Mouse (Mus musculus): ENCODE data around the gene Zfp385b. TPM values are rescaled to one million over a fixed set of nuclear protein-coding genes. Genes with fewer than 3 reads are reported as not detected.

Zfp385b gene
- total and polyA plus RNA-seq, 3 experiments, result 7.3 to 8.2 (median 7.9) TPM

DNA sequence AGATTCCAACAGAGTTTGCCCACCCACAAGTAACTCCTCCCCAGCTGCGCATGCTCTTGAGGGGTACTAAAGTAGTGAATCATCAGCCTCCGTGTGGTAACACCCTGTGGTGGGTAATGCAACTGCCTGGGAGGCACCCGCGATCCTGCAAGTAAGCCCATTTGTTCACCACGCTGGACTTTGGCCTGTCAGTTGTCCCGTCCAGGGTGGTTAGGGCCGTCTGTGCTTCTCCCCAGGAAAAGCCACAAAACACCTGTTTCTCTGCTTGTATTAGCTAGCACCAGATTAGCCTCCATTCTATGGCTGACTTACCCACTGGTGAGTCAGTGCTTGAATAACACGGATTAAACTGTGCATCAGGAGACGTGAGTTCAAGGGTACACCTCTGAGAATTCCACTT is 442.6 kb downstream of the Zfp385b start:
- Histone ChIP-seq H3K27me3 (ENCODE audit: control insufficient read depth, insufficient read depth, low read length) (no peaks in the 10 kb centered on the region), H3K4me1 (ENCODE audit: control insufficient read depth, insufficient read depth, low read length) (no peaks in the 10 kb centered on the region), H3K79me2 (replicated peaks; ENCODE audit: control insufficient read depth, insufficient read depth, low read length) (no peaks in the 10 kb centered on the region), H3K4me3 (no peak overlapping the region), H3K36me3 (ENCODE audit: control insufficient read depth, insufficient read depth, low read length) (no peaks in the 10 kb centered on the region), H3K27ac (no peak overlapping the region), H3K9ac (ENCODE audit: low read depth, low read length) (no peak overlapping the region)
- WGBS, result 72% methylated on average over 9 of the region's 9 CpGs
- no peak for DNase-seq
- intact Hi-C loops (cut with DNase I), result no loop called here
- TF ChIP-seq CTCF (IDR thresholded peaks at IDR 0.05) (no peak), EP300 (IDR thresholded peaks at IDR 0.05; ENCODE audit: insufficient read depth, low read depth, low read length) (no peak), POLR2A (IDR thresholded peaks at IDR 0.05; ENCODE audit: insufficient read depth, low read depth, low read length) (no peak)

DNA sequence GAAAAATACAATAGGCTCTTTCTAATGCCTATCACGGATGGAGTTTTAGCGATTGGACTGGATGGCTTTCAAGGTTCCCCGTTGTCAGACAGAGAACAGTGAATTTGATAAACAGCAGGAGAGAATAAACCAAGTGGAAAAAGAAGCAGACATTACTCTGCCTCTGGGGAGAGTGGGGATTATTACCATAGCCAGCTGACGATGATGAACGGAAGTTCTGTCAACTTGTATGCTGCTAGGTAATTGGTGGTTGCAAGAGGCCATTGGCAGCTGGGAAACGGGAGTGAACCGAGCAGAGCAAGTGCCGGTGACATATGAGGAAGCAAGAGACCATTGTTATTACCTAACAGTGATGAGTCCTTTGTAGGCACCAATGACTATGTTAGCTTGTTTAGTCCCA is 444.3 kb downstream of the Zfp385b start:
- Histone ChIP-seq H3K36me3 (ENCODE audit: control insufficient read depth, insufficient read depth, low read length) (no peaks in the 10 kb centered on the region), H3K9ac (ENCODE audit: low read depth, low read length) (no peak overlapping the region), H3K4me1 (ENCODE audit: control insufficient read depth, insufficient read depth, low read length) (no peaks in the 10 kb centered on the region), H3K27ac (no peak overlapping the region), H3K79me2 (replicated peaks; ENCODE audit: control insufficient read depth, insufficient read depth, low read length) (no peaks in the 10 kb centered on the region), H3K27me3 (ENCODE audit: control insufficient read depth, insufficient read depth, low read length) (no peaks in the 10 kb centered on the region), H3K4me3 (no peak overlapping the region)
- no peak for DNase-seq
- TF ChIP-seq EP300 (IDR thresholded peaks at IDR 0.05; ENCODE audit: insufficient read depth, low read depth, low read length) (no peak), CTCF (IDR thresholded peaks at IDR 0.05) (no peak), POLR2A (IDR thresholded peaks at IDR 0.05; ENCODE audit: insufficient read depth, low read depth, low read length) (no peak)
- 63% methylated on average over 8 of the region's 8 CpGs for WGBS
- intact Hi-C loops (cut with DNase I), result no loop called here

DNA sequence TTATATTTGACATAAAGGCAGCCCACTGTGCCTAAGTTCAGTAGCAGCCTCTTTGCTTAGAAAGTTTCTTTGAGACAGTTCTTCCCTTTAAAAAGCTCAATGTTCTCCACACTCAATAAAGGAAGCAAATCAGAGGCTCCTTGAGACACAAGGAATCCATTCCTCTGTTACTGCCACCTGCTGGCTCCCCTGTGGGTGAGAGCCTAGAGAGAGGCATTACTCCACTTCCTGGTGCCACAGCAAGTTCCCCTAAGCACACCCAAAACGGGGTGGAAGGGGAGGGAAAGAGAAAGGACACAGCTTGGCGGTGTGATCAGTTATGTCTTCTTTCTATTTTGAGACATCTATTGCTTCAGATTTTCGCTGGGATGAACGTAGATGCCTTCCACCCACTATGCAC is 450.3 kb downstream of the Zfp385b start:
- intact Hi-C loops (cut with DNase I), result no loop called here
- no peak for TF ChIP-seq EP300 (IDR thresholded peaks at IDR 0.05; ENCODE audit: insufficient read depth, low read depth, low read length)
- TF ChIP-seq CTCF (IDR thresholded peaks at IDR 0.05), result no peak; the same call in 1 of the 2 replicates
- TF ChIP-seq POLR2A (IDR thresholded peaks at IDR 0.05; ENCODE audit: insufficient read depth, low read depth, low read length), result no peak
- H3K36me3 ChIP-seq (ENCODE audit: control insufficient read depth, insufficient read depth, low read length), result no peaks in the 10 kb centered on the region
- H3K4me1 ChIP-seq (ENCODE audit: control insufficient read depth, insufficient read depth, low read length), result no peaks in the 10 kb centered on the region
- no peaks in the 10 kb centered on the region for H3K27me3 ChIP-seq (ENCODE audit: control insufficient read depth, insufficient read depth, low read length)
- 63% methylated on average over 4 of the region's 4 CpGs for WGBS
- no peak for DNase-seq
- H3K9ac ChIP-seq (ENCODE audit: low read depth, low read length), result no peak overlapping the region
- no peak overlapping the region for H3K4me3 ChIP-seq
- no peak overlapping the region for H3K27ac ChIP-seq
- H3K79me2 ChIP-seq (replicated peaks; ENCODE audit: control insufficient read depth, insufficient read depth, low read length), result no peaks in the 10 kb centered on the region

Other genes starting within 250 kb of the Zfp385b start
- 10 to 100 TPM; 10.7 to 15.5 TPM for gene Cwc22, start 126.7 kb upstream of the Zfp385b start, total RNA-seq (2021)
- 2.1 and 6.6 TPM in 2 replicates for gene Cwc22, start 126.7 kb upstream of the Zfp385b start, polyA plus RNA-seq (2012; rRNA removed)